Mouse (Mus musculus): ENCODE measurements around the gene Gm20518. TPM values are rescaled to one million over a fixed set of nuclear protein-coding genes. Genes with fewer than 3 reads are reported as not detected.
A peak's percentile ranks its signal among the peaks of the same experiment; 100 is the strongest.

Gene Gm20518
- total RNA-seq, 2 experiments from 2014 or later, result 0.15 to 0.56 TPM

DNA sequence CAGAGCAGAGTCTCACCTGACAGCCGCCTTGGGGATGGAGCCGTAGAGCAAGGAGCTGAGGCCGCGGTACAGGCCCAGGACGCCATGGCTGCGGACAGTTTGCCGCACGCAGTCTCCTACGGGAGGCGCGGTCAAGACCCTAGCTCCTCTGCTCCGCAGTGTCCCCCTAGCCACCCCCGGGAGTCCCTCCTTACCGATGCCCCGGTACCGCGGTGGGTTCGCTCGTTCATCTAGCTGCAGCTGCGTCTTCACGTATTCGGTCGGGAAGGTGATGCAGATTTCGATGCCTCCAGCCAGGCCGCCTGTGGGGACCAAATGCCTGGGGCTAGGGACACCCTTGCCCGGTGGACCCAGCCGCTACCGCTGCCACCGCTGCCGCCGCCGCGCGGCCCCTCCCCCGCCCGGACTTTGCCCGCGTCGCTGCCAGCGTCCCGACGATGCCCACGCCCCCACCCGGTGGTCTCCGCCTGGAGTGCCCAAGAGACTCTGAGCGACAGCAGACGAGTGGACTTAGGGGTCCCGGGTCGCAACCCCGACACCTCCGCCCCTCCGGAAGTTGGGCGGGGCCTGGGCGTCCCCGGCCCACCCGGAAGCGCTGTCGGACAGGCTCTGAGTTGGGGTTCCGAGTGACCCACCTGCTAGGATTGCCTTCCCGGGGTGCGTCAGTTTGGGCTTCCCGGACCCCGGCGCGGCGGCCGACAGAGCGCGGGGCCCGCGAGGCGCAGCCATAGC, 36.0 kb upstream of the Gm20518 start:
- H3K27ac ChIP-seq, result peak overlapping the region; percentile 82
- TF ChIP-seq CTCF (IDR thresholded peaks at IDR 0.05), result no peak
- DNase-seq, result peak; percentile 54
- intact Hi-C loops (cut with DNase I), result no loop called here
- peak overlapping the region; percentile 97 for H3K4me3 ChIP-seq

DNA sequence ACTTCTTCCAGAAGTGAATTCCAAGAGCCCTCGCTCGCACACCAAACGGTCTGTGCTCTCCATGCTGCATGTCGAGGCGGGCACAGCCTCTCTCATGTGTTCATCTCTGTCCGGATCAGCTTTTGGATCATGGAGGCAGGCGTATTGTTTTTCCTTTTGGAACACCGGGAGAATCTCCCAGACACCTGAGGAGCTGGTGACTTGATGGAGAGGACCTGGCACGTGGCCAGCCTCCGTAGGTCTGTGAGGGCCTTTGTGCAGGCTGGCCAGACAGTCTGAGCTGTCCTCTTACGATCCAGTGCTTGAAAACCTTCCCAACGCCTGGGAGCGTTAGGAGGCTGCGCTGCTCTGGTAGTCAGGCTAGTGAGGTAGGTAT, 30.7 kb upstream of the Gm20518 start:
- DNase-seq, result peak; percentile 57
- TF ChIP-seq CTCF (IDR thresholded peaks at IDR 0.05), result no peak
- intact Hi-C loops (cut with DNase I), result no loop called here

DNA sequence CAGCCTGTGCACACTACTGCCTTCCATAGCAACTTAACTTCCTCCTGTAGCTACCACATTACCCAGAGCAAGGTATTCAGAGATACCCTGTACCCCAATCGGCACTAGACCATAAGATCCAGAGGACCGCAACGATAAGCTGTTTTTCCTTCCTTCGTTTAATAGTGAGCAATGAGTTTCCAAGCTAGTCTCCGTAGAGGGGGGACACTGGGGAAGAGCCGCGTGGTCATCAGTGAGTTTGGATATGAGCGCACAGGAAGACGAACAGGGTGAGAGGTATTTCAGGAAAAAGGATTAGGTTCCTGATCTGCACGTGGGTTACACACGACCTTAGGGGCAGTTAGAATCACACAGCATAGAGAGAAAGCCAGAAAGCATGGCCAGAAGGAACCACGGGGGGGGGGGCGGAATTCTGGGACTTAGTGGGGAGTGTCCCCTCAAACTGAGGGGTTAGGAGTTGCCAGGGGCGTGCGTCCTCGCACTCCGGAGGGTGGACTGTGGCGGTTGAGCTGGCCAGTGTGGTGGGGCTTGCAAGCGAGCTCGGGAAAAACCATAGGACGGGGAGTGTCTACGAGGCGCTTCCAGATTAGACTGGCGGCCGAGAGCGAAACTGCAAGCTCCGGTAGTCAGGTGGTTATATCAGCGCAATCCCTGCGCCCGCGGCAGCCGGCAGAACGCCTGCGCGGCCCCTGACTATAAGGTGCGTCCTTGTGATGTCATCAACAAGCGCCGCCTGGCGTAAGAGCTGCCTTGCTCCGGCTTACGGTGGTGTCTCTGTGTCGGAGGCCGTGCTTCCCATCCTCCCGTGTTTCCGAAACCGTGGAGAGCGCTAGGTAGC, 30.1 kb upstream of the Gm20518 start:
- DNase-seq, result peak; percentile 96
- peak overlapping the region; percentile 82 for H3K4me3 ChIP-seq
- TF ChIP-seq CTCF (IDR thresholded peaks at IDR 0.05), result peak; percentile 69
- intact Hi-C loops (cut with DNase I), result no loop called here
- H3K27ac ChIP-seq, result peak overlapping the region; percentile 95

More for the DNA sequence above, 30.7 kb upstream of the Gm20518 start:
- Histone ChIP-seq H3K27ac (peak overlapping the region; percentile 95), H3K4me3 (peak overlapping the region; percentile 82)

DNA sequence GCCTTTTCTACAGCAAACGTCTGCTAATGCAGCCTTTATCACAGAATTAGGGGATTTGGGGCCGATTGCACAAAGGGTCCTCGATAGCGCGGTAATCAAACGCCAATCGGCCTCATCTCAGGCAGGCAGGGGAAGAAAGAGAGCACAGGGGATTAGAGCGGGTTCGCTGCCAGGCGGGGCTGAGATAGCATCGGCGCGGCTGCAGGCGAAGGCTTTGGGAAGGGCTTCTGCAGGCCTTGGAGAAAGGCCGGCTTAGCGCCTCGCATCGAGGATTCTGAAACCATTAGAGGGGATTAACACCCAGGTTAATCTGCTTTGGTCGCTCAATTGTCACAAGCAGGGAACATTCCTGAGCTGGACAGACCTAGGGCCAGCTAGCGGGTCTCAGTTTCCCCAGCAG, 29.1 kb upstream of the Gm20518 start:
- TF ChIP-seq CTCF (IDR thresholded peaks at IDR 0.05), result no peak
- peak overlapping the region; percentile 82; the same call in 1 of the 2 replicates for H3K4me3 ChIP-seq
- H3K27ac ChIP-seq, result no peak overlapping the region
- no peak for DNase-seq
- intact Hi-C loops (cut with DNase I), result no loop called here

DNA sequence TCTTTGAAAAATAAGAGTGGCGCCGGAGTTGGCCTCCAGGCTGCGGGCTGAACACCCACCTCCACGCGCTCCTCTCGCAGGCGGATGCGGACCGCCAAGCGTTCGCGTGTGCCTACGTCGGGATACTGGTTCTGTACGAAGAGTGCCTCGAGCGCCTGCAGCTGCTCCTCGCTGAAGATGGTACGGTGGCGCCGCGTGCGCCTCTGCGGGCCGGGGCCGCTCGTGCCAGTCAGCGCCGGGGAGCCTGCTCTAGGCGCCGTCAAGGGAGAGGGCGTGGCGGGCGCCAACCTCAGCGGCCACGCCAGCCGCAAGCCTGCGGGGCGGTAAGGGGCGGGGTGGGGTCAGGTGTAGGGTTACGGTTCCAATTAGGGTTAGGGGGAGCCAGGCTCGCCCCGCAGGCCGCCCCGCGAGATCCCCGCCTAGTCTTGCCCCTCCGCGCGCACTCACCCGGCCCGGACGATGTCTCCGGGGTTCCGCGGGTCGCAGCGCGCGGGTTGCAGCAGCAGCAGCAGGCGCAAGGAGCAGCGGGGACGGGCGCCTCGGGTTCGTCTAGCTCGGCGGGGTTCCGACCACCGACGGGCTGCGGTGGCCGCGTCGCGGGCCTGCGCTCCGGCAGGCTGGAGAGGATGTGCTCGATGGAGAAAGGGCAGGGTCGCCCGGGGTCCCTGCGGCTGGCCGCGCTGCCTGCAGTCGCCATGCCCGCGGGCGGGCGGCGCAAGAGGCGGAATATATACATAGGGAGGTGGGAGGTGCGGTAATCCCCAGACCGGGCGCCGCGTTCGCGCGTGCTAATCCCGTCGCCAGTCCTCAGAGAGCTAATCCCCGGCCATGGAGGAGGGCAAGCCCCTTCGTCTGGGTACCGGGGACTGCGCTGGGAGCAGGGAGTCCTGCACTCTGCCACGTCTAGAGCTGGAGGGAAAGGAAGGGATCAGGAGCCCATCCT, 23.1 kb upstream of the Gm20518 start, which contains the start of gene Gsc2:
TSS of gene Gsc2 (minus strand) at position 753 of the 943 bp plus-strand sequence.
- DNase-seq, result peak; percentile 39
- Histone ChIP-seq H3K27ac (no peak within 1 kb of the TSS), H3K4me3 (peak within 1 kb of the TSS; percentile 62)
- intact Hi-C loops (cut with DNase I), result loop anchor here (10.0 kb wide), 1 partner anchor 320 kb away; the partner anchor contains the start of gene Zdhhc8
- TF ChIP-seq CTCF (IDR thresholded peaks at IDR 0.05), result no peak

DNA sequence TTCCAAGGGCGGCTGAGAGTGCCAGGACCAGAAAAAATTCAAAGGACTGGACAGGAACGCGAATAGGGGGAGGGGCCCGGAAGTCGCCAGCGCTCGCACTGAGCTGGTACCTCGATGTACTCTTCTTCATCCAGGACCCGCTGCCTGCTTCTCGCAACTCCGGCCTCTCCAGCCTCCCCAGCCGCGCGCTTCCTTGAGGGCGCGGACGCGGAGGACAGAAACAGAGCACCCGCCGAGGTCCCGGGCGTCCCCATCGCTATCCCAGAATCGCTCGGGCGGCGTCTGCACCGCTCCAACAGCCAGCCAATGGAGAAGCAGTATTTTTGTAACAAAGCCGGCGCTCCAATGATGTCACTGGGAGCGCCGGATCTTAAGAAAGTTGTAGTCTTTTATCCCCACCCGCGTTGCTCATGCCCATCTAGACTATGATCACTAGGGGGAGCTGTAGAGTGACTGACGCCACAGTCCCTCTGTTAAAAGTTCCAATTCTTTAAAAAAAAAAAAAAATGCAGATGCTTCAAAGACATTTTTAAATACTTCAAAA, 19.7 kb upstream of the Gm20518 start, which contains the start of gene Ess2:
TSS of gene Ess2 (minus strand) at position 297 of the 544 bp plus-strand sequence.
- intact Hi-C loops (cut with DNase I), result loop anchor here (1.0 to 10.0 kb wide), 3 partner anchors 75 to 324 kb away; partner anchors contain the start of gene Zdhhc8
- Histone ChIP-seq H3K4me3 (peak within 1 kb of the TSS; percentile 87), H3K27ac (peak within 1 kb of the TSS; percentile 92)
- DNase-seq, result peak; percentile 91
- TF ChIP-seq CTCF (IDR thresholded peaks at IDR 0.05), result peak; percentile 97

DNA sequence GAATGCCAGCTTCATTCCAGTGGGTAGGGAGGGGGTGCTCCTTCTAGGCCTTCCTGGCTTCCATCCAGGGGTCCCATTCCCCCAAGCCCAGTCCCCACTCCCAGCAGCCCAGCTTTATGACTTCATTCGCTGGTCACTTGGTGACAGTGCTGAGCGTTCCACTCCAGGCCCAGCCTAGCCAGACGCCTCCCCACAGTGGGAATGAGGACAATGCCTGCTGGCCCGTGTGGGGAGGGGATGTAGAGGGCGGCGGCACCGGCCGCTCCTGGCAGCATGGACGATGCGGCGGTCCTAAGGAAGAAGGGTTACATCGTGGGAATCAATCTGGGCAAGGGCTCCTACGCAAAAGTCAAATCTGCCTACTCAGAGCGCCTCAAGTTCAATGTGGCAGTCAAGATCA, 7.0 kb upstream of the Gm20518 start, which contains the start of the genes Dgcr2 and Tssk2:
TSS of gene Dgcr2 (minus strand) at position 101 of the 400 bp plus-strand sequence.
TSS of gene Tssk2 (plus strand) at position 176 of the 400 bp plus-strand sequence.
- Histone ChIP-seq H3K27ac (no peak within 1 kb of the TSS), H3K4me3 (no peak within 1 kb of the TSS)
- no peak for TF ChIP-seq CTCF (IDR thresholded peaks at IDR 0.05)
- intact Hi-C loops (cut with DNase I), result no loop called here
- DNase-seq, result no peak

DNA sequence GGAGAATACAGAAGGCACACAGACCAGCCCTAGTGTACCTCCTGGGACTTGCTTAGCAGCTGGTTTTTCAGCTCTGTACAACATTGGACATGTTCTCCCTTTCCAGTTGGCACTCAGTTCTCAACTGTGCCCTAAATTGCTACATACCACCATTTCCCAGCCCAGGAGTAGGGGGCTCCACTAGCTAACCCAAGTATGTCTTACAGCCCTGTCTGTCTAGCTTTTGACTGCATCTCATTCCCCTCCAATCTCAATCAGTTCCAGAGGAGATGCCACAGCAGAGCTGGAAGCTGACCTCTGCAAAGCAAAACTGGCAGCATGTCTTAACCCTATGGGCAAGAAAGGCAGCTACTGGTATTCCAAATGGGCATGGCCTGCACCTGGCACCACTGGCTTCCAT, 4.6 kb upstream of the Gm20518 start:
- TF ChIP-seq CTCF (IDR thresholded peaks at IDR 0.05), result no peak
- intact Hi-C loops (cut with DNase I), result no loop called here

DNA sequence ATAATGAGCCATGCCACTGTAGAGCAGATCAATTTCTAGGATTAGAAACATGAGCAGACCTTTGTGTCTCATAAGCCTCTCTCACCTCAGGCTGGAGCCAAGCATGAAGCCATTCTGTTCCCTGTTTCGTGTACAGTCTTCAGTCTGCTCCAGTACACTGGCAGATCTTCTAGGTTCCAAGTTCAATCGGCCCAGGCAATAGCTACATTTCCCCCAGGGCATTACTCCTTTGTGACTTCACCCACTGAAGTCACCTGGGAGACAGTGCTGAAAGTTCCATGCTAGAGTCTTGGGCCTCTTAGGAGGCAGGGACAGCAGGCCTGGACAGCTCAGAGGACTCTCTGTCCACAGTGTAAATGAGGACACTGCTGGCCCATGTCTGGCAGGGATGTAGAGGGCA, 2.5 kb upstream of the Gm20518 start, which contains the start of gene Tssk1:
TSS of gene Tssk1 (plus strand) at position 301 of the 400 bp plus-strand sequence.
- TF ChIP-seq CTCF (IDR thresholded peaks at IDR 0.05), result no peak
- intact Hi-C loops (cut with DNase I), result no loop called here
- no peak for DNase-seq
- Histone ChIP-seq H3K4me3 (no peak within 1 kb of the TSS), H3K27ac (peak within 1 kb of the TSS; percentile 48; the same call in 1 of the 2 replicates)

More for the DNA sequence above, 4.6 kb upstream of the Gm20518 start:
- H3K27ac ChIP-seq, result no peak overlapping the region
- H3K4me3 ChIP-seq, result no peak overlapping the region
- DNase-seq, result no peak

DNA sequence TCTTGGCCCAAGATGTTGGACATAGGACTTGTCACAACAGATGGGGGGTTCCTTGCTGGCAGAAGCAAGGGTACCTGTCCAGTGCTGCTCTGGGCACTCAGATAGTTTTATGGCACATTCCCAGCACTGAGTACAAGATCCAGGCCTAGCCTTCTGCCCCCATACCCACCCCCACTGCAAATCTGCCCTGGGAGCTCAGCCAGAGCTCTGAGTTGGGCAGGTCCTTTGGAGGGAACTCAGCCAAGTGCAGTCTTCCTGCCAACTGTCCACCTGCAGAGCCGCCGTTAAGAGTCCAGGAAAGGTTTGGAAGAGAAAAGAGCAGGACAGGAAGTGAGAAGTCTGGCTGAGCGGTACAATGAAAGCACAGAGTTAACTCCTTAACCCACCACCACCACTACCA, 1.1 kb upstream of the Gm20518 start:
- intact Hi-C loops (cut with DNase I), result no loop called here
- Histone ChIP-seq H3K27ac (peak overlapping the region; percentile 93), H3K4me3 (no peak overlapping the region)
- DNase-seq, result peak; percentile 37
- TF ChIP-seq CTCF (IDR thresholded peaks at IDR 0.05), result no peak

DNA sequence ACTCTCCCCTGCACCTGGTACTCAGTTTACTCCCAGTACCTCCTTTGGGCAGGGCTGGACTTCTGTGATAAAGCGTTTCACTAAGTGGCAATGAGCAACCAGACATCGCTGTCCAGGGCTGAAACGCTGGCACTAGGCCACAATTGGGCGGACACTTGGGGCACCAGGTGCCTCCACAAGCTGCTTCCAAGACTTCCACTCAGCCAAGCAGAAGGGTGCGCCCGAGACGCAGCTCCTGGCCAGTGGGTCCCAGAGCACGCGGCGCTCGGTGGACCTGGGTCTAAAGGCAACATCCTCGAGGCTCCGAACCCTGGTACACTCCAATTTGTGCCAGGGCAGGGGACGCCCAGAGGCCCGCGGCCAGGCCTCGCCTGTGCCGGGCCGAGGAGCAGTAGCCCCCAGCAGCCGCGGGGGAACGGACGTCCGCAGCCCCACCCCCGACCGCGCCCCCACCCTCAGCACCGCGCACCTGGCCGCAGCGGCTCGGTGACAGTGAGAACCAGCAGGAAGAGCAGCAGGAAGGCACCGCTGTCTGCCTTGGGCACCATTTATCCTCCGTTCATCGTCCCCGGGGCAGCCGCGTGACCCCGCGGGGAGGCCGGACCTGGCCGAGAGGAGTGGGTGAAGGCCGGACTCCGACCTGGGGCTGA, 429 bp downstream of the Gm20518 start:
- intact Hi-C loops (cut with DNase I), result no loop called here
- peak; percentile 92 for DNase-seq
- H3K4me3 ChIP-seq, result peak overlapping the region; percentile 94
- TF ChIP-seq CTCF (IDR thresholded peaks at IDR 0.05), result no peak
- H3K27ac ChIP-seq, result peak overlapping the region; percentile 93
